Mouse (Mus musculus) liver, embryonic 14.5 days (tissue): ENCODE data around the gene Abca7.

Experiments used
- CTCF ChIP-seq: IDR thresholded peaks from 2 replicates; pipeline ENCODE4 v1.5.1; 2016; ENCODE audit warnings: antibody characterized with exemption, low read depth, control low read depth
- EP300 ChIP-seq: IDR thresholded peaks from 2 replicates; pipeline ENCODE4 v1.6.1; 2016; ENCODE audit warnings: antibody characterized with exemption, low read depth

- TF ChIP-seq EP300 (no peak), CTCF (no peak)
Observed at GRCm38 (mm10) chr10:80051618-80052373, 55.5 kb downstream of the Abca7 start.
